Mouse (Mus musculus) liver, postnatal 0 days (tissue): ENCODE data around the gene Zdhhc14.

Experiments used
- CTCF ChIP-seq: sonication (generic); IDR thresholded peaks from 2 replicates; pipeline ENCODE4 v1.5.1; 2016; ENCODE audit warnings: antibody characterized with exemption, low read depth
- EP300 ChIP-seq: IDR thresholded peaks from 2 replicates; pipeline ENCODE4 v1.6.1; 2016; ENCODE audit warnings: antibody characterized with exemption, low read depth, mild to moderate bottlenecking

DNA sequence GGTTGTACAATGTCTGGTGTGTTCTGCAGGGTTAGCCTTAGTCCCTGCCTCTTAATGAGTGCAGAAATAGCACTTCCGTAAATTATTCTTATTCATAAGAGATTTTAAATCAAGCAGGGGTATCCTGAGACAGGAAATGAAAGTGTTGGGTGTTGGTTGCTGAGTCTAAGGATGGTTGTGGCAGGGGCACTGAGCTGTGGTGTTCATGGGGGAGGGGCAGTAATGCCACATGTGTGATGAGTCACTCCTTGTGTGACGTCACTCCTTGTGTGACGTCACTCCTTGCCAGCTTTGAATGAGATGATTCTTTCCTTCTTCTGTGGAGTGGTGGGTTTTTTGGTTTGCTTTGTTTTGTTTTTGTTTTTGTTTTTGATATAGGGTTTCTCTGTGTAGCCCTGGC is 134.0 kb downstream of the Zdhhc14 start:
- TF ChIP-seq CTCF (no peak), EP300 (no peak)
